Mouse (Mus musculus) adrenal gland, adult 8-10 months (tissue): ENCODE measurements around the gene Scgb1b30. TPM values are rescaled to one million over a fixed set of nuclear protein-coding genes. Genes with fewer than 3 reads are reported as not detected.
"Not testable (repeated sequence)": the region's sequence is repeated elsewhere in the genome, so short reads cannot be mapped to it uniquely, and the experiment has no call there.

ENCODE experiments used
- DNase-seq: peaks from one replicate; pipeline ENCODE4 v3.0.0; 2022
- total RNA-seq, 4 experiments: library from RNA; stranded (reverse); gene quantifications; 2 replicates each; pipeline ENCODE4 v1.2.4; 2022

The Scgb1b30 gene
- not detected for total RNA-seq

DNA sequence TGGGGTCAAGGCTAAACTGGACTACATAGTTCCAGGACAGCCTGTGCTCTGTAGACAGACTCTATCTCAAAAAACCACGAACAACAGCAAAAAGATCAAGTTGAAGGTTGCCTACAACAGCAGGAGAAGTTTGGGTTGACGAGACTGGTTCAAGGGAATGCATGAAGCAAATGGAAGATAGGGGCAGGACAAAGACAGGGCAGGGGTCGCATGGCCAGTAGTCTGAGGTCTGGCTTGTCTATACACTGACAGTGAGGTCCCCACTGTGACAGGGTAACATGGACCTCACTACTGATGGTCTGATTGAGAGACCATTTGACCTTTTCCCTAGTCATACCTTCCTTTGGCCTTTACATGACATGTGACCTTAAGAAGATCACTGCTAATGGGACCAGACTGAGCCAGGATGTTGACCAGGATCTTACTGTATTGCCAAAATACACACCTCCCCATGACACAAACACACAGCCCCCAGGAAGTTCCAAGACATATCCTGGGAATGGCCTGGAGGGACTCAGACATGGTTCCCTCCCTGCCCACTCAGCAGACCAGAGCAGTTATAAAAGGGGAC, at the start of gene Scgb1b30:
Gene Scgb1b30, plus strand, starts transcription at position 521 of the 571 bp plus-strand sequence.
- DNase-seq = no peak

- DNase-seq = not testable (repeated sequence)
Measured at GRCm38 (mm10) chr7:34068132-34068531, 27.1 kb upstream of the Scgb1b30 start.

DNA sequence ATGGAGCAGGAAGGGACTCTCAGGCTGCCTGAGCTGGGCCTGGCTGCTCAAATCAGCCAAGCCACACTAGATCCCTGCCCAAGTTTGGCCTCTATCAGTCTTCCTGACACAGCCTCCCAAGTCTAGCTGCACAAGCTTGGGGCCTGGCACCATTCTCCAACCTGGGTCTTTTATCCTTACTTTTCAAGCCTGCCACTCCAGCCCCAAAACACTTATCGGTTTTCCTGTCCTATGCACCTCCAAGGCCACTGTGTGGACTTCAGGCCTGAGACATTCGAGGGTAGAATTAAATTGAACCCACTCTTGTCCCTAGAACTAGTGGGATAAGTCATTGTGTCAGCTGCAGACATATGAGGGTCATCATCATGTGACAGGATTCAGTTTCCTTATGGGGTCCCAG, 4.8 kb downstream of the Scgb1b30 start:
- no peak for DNase-seq

DNA sequence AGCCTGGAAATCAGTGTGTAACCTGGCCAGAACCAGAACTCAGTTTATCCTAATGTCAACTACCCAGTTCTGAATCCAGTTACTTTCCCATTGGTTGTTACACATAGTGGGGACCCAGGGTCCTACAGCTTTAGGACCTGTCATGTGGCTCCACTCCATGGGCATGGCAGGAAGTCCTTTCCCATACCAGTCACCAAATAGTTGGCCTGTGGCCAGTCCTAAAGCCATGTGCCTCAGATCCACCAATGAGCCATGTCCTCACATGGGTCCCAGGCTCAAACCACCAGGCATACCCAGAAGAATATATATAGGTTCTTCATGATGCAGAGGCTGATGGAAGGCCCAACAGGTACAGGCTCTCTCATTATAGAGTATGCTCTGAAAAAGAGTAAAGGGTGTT, 6.0 kb downstream of the Scgb1b30 start:
- no peak for DNase-seq

- DNase-seq = no peak
Measured at GRCm38 (mm10) chr7:34109190-34109589, 14.0 kb downstream of the Scgb1b30 start.

DNA sequence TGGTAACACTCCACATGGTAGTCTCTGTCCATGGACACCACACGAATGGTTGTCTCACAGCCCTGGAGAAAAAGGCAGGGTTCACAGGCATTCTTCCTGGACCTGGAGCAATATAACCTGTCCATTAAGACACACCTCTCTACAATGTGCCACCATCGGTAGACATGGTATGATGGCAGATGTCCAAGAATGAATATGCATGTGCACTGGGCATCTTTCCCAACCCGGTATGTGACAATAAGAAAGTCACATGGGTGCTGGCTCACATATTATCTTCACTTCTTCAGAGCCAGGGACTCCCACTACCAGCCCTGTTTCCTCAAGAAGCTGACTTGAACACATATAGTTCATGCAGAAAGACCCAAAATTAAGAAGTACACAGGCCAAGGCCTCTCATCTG, 21.4 kb downstream of the Scgb1b30 start:
- no peak for DNase-seq

DNA sequence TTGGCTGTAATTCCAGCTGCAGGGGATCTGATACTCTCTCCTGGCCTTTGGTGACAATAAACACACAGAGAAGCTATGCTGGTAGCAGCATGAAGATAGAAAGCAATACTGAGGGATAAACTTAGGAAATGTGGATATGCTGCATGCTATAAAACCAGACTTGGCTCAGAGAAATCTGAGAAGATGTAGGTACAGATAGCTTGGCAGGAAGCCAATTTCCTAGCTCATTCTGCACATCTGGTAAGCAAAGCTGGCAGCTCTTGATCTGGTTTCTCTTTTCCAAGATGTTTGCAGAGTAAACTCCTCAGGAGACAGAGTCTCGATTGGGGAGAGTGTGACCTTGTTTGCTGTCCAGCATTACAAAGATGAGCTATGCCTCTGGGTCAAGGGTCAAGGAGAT, 25.4 kb downstream of the Scgb1b30 start:
- DNase-seq = not testable (repeated sequence)

DNA sequence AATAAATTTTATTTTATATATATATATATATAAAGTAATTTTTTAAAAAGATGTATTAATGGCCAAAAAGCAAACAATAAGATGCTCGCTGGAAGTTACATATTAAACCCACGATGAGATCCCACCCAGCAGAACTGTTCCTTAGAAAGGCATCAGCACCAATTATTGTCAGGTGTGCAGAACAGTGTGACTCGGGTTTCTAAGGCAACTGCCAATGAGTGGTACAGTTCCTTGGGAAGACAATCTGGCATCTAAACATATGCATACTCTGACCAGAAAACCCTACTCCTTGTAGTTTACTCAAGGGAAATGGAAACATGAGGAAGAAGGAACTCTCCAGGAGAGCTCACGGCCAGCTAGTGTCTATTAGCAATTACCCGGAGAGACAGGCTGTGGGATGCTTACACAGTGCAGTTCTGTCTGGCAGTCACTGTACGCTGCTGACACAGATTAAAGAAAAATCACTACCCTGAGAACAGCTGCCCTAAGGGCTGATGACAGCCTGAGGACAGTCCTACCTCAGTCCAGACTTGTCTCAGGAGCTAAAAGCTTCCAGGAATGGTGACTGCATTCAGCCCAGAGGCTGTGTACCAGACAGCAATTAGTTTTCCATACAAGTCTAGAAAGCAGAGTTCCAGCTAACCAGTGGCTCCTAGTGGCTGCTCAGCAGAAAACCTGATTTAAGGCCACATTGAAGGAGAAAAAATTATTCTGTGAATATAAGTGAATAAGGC, 27.9 kb downstream of the Scgb1b30 start:
- no peak for DNase-seq

- DNase-seq = no peak
Measured at GRCm38 (mm10) chr7:34125346-34125745, 30.1 kb downstream of the Scgb1b30 start.

GRCm38 (mm10) chr7:34126291-34126690, 31.1 kb downstream of the Scgb1b30 start:
- no peak for DNase-seq

DNA sequence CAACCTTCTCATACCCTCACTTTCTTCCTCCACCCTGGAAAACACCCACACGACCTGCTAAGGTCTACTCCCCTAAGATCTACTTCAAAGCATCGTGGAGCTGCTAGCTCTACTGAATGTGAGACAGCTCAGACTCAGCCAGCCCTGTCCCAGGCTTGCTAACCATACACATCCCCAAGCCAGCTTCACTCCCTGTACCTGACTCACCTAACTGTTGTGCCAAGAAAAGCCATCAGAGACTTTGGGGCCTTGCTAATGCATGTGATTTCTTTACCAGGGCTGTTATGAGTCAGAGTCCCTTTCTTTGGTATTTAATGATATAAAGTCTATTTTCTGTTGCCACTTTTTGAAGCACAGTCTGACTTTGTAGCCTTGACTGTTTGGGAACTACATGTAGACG, 35.9 kb downstream of the Scgb1b30 start:
- no peak for DNase-seq

DNA sequence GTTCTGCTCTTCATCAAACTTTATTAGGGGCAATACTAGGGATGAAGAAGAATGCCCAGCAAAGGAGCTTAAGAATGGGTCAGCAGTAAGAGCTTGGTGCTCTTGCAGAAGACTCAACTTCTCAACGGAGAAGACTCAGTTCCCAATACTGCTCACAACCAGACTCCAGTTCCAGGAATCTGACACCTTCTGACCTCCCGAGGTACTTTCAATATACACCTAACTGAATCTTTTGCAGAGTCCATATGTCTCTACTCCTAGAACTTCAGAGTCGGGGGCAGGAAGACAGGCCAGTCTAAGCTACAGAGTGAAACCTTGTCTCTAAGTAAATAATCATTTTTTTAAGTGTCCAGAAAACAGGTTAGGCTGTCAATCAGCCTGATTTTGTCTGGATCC, 36.7 kb downstream of the Scgb1b30 start:
- DNase-seq = no peak

DNA sequence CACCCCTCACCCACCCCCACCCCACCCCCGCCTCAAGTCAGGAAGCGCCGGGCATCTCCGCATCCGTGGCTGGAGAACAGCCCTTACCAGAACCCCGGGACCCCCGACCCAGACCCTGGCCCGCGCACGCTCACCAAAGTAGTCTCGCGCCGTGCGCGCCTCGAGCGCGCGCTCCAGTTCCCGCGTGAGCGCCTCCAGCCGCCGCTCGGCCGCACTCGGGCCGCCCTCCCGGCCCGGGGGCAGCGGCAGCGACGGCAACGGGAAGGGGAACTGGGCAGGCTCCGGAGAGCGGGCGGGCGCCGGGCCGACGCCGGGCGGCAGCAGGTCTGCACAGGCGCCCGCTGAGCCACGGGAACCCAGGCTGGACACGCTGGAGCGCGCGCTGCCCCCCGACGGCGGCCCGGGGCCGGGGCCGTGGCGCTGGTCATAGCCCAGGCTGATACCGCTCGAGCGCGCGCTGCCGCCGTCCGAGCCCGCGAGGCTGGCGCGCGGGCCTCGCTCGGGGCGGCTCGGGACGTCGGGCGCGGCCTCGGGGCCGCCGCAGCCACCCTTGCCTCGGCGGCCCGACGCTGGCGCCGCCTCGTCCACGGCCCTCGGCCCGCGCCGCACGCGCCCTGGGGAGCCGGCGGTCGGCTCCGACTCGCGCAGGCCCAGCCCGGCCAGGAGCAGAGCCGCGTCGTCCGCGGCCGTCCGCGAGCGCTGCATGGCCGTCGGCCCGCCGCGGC, 37.3 kb downstream of the Scgb1b30 start:
- DNase-seq = no peak

DNA sequence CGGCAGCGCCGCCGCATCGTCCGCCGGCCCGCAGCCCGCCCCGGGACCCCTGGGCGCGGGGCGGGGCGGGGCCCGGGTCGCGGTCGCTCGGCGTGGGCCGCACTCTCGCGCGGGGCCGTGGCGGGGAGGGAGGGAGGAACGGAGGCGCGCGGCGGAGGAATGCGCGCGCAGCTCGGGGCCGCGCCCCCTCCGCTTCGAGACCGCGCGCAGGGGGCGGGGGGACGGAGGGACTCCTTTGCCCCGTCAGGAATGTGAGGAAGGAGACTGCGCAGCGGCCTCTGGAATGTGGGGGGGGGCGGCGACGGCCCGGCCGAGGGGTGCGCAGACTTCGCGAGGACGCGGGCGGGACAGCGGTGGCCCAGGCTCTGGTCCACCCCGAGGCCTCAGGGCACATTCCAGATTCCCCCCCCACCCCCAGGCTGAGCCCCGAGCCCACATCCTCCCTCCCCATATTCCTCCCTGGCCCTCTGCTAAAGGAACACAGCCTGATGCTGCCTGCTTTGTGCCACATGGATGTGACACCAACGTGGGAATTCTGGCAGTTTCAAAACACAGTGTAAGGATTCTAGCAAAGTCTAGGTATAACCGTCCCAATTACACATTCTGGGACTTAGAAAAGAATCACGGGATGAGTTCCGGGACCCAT, 38.0 kb downstream of the Scgb1b30 start, which contains the start of gene Wtip:
Gene Wtip, minus strand, starts transcription at position 152 of the 646 bp plus-strand sequence.
- peak; percentile 61 for DNase-seq

- no peak for DNase-seq
Measured at GRCm38 (mm10) chr7:34134336-34134735, 39.1 kb downstream of the Scgb1b30 start.

DNA sequence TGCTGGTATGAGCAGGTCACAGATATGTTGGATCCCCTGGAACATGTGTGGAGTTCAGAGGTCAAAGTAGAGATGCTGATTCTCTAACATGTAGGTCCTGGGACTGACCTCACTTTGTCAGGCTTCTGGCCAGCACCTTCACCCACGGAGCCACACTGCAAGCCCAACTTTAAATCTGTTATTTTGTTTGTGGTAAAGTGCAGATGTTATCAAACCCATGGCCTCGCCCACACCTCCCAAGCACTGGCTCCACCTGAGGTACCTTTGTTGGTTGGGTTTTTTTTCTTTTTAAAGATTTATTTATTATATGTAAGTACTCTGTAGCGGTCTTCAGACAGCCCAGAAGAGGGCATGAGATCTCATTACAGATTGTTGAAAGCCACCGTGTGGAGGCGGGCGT, 44.3 kb downstream of the Scgb1b30 start:
- no peak for DNase-seq

GRCm38 (mm10) chr7:34141123-34141522, 45.9 kb downstream of the Scgb1b30 start:
- no peak for DNase-seq

DNA sequence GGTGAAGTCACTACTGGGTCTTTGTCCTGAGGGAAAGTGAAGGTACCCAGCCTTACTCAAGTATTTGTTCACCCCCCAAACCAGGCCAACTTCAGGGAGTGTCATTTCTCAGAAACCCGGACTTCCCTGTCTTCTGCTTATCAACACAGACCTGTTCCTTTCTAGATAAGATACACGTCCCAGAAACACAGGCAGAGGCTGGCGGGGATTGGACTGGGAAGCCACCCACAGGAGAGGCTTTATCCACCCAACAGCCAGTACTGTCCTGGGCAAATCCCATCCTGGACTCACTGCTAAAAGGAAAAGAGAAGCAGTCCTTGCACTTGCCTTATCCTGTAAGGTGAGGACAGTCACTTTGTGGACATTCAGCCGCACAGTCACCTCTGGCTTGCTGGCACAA, 52.0 kb downstream of the Scgb1b30 start:
- no peak for DNase-seq

Other genes with a start within 250 kb of the Scgb1b30 start
- not detected for gene Scgb2b26, start 150.4 kb upstream of the Scgb1b30 start, total RNA-seq
- gene Scgb2b27, start 81.5 kb upstream of the Scgb1b30 start, total RNA-seq = not detected
- not detected for gene Scgb1b27, start 73.9 kb upstream of the Scgb1b30 start, total RNA-seq
- 10 to 100 TPM; 20.0 to 34.4 (median 27.8) TPM for gene Wtip, start 37.8 kb downstream of the Scgb1b30 start, total RNA-seq
- gene Uba2, start 74.2 kb downstream of the Scgb1b30 start, total RNA-seq = 10 to 100 TPM; 64.3 to 77.2 (median 72.4) TPM
- gene Pdcd2l, start 101.2 kb downstream of the Scgb1b30 start, total RNA-seq = 10 to 100 TPM; 25.7 to 30.3 (median 27.0) TPM
- 100 to 1,000 TPM; 226 to 338 (median 277) TPM for gene Gpi1, start 134.9 kb downstream of the Scgb1b30 start, total RNA-seq
- gene Gm6096, start 155.6 kb downstream of the Scgb1b30 start, total RNA-seq = not detected
- gene 4931406P16Rik, start 218.1 kb downstream of the Scgb1b30 start, total RNA-seq = 10 to 100 TPM; 48.5 to 74.7 (median 62.8) TPM